Mouse (Mus musculus) gastrocnemius, adult 2 months (tissue): ENCODE results near the gene Prss56. TPM values are rescaled to one million over a fixed set of nuclear protein-coding genes. Genes with fewer than 3 reads are reported as not detected.
A peak's percentile ranks its signal among the peaks of the same experiment; 100 is the strongest.

Experiments used
- DNase-seq: peaks from one replicate; pipeline ENCODE4 v3.0.0; 2022
- H3K27ac ChIP-seq: fragments of 200-600 bp; 2 replicates; pipeline ENCODE4 v1.8.1; 2022; ENCODE audit warnings: mild to moderate bottlenecking
- H3K4me3 ChIP-seq: fragments of 200-600 bp; 2 replicates; pipeline ENCODE4 v1.8.1; 2022; ENCODE audit warnings: mild to moderate bottlenecking, moderate library complexity
- CTCF ChIP-seq: fragments of 200-600 bp; IDR thresholded peaks from 2 replicates; pipeline ENCODE4 v1.8.1; 2022; ENCODE audit warnings: antibody characterized with exemption, mild to moderate bottlenecking, moderate library complexity
- intact Hi-C: fragments of 180-260 bp; cut with DNase I; formaldehyde crosslinking; loops from one replicate; pipeline ENCODE4 v1.15.1; 2025
- total RNA-seq, 2 experiments: library from RNA; stranded (reverse); gene quantifications; 2 replicates each; pipeline ENCODE4 v1.2.3; 2021

The Prss56 gene
- total RNA-seq, 2 experiments from 2014 or later: not detected

GRCm38 (mm10) chr1:87197296-87197695 is 14.2 kb downstream of the Prss56 start:
- TF ChIP-seq CTCF: no peak
- Histone ChIP-seq H3K27ac (no peak overlapping the region), H3K4me3 (no peak overlapping the region)
- no peak for DNase-seq
- intact Hi-C loops: no loop called here

GRCm38 (mm10) chr1:87198119-87199065 is 15.3 kb downstream of the Prss56 start:
- no peak overlapping the region for H3K27ac ChIP-seq
- intact Hi-C loops: no loop called here
- no peak overlapping the region for H3K4me3 ChIP-seq
- DNase-seq: no peak
- no peak for TF ChIP-seq CTCF

- Histone ChIP-seq H3K27ac (no peak overlapping the region), H3K4me3 (no peak overlapping the region)
- DNase-seq: no peak
- intact Hi-C loops: no loop called here
- no peak for TF ChIP-seq CTCF
These were observed 17.7 kb downstream of the Prss56 start for GRCm38 (mm10) chr1:87200811-87201210.

- H3K4me3 ChIP-seq: no peak overlapping the region
- intact Hi-C loops: no loop called here
- DNase-seq: no peak
- no peak for TF ChIP-seq CTCF
- no peak overlapping the region for H3K27ac ChIP-seq
These were observed 18.7 kb downstream of the Prss56 start for GRCm38 (mm10) chr1:87201848-87202247.

GRCm38 (mm10) chr1:87203779-87204178 is 20.7 kb downstream of the Prss56 start:
- Histone ChIP-seq H3K4me3 (no peak overlapping the region), H3K27ac (no peak overlapping the region)
- TF ChIP-seq CTCF: no peak
- intact Hi-C loops: no loop called here
- no peak for DNase-seq

GRCm38 (mm10) chr1:87204465-87204864 is 21.4 kb downstream of the Prss56 start, which contains the start of gene Chrng:
Gene Chrng (plus strand): TSS chr1:87204657.
- H3K4me3 ChIP-seq: no peak within 1 kb of the TSS
- intact Hi-C loops: no loop called here

GRCm38 (mm10) chr1:87205038-87205437 is 21.9 kb downstream of the Prss56 start:
- TF ChIP-seq CTCF: no peak
- Histone ChIP-seq H3K4me3 (no peak overlapping the region), H3K27ac (no peak overlapping the region)
- intact Hi-C loops: no loop called here
- DNase-seq: no peak

More at GRCm38 (mm10) chr1:87204465-87204864, 21.4 kb downstream of the Prss56 start, which contains the start of gene Chrng:
- DNase-seq: no peak
- no peak for TF ChIP-seq CTCF
- H3K27ac ChIP-seq: no peak within 1 kb of the TSS

- DNase-seq: no peak
- no peak for TF ChIP-seq CTCF
- Histone ChIP-seq H3K27ac (no peak overlapping the region), H3K4me3 (no peak overlapping the region)
- intact Hi-C loops: no loop called here
These were observed 22.4 kb downstream of the Prss56 start for GRCm38 (mm10) chr1:87205502-87205901.

- Histone ChIP-seq H3K4me3 (no peak overlapping the region), H3K27ac (no peak overlapping the region)
- DNase-seq: no peak
- TF ChIP-seq CTCF: peak; percentile 48
- intact Hi-C loops: loop anchor here (1.0 kb wide), 1 partner anchor 32 kb away; no protein-coding TSS in a partner anchor
These were observed 23.2 kb downstream of the Prss56 start for GRCm38 (mm10) chr1:87206339-87206738.

- Histone ChIP-seq H3K4me3 (no peak overlapping the region), H3K27ac (no peak overlapping the region)
- intact Hi-C loops: no loop called here
- TF ChIP-seq CTCF: no peak
- no peak for DNase-seq
These were observed 28.3 kb downstream of the Prss56 start for GRCm38 (mm10) chr1:87211431-87211830.

GRCm38 (mm10) chr1:87213735-87214704 is 30.9 kb downstream of the Prss56 start, which contains the start of gene Eif4e2:
Gene Eif4e2 (plus strand): TSS chr1:87213914.
- peak within 1 kb of the TSS; percentile 75 for H3K4me3 ChIP-seq
- peak; percentile 98 for DNase-seq
- H3K27ac ChIP-seq: peak within 1 kb of the TSS; percentile 97
- intact Hi-C loops: no loop called here
- TF ChIP-seq CTCF: peak; percentile 16

GRCm38 (mm10) chr1:87214748-87215147 is 31.6 kb downstream of the Prss56 start:
- no peak for DNase-seq
- Histone ChIP-seq H3K27ac (peak overlapping the region; percentile 97), H3K4me3 (peak overlapping the region; percentile 75)
- intact Hi-C loops: no loop called here
- TF ChIP-seq CTCF: no peak

- TF ChIP-seq CTCF: peak; percentile 65
- Histone ChIP-seq H3K4me3 (no peak overlapping the region), H3K27ac (peak overlapping the region; percentile 33; the same call in 1 of the 2 replicates)
- intact Hi-C loops: no loop called here
- no peak for DNase-seq
These were observed 34.8 kb downstream of the Prss56 start for GRCm38 (mm10) chr1:87217938-87218337.
